Mouse (Mus musculus) heart, embryonic 14.5 days (tissue): ENCODE results near the gene Eif4g3. TPM values are rescaled to one million over a fixed set of nuclear protein-coding genes. Genes with fewer than 3 reads are reported as not detected.

ENCODE experiments used
- ATAC-seq: fragments of 200-750 bp; cut with Nextera tagmentation; 2 replicates; pipeline ENCODE4 v1.8.0; 2017; ENCODE audit warnings: low read depth, moderate TSS enrichment; ENCODE audit not compliant: insufficient number of reproducible peaks, insufficient read depth, low FRiP score
- H3K27ac ChIP-seq, 2 experiments: fragments of 200-500 bp in 1 of 2; fragments of 300-500 bp in 1 of 2; sonication (generic) in 1 of 2; replicated peaks in 1 of 2; 2 replicates each; pipeline ENCODE4 v1.5.1; 2012 to 2014; ENCODE audit warnings: low read depth in 2 of 2, low read length in 2 of 2, control low read depth in 1 of 2, mild to moderate bottlenecking in 1 of 2, mixed read lengths in 1 of 2; ENCODE audit not compliant: control insufficient read depth in 1 of 2, insufficient read depth in 1 of 2
- H3K27me3 ChIP-seq: fragments of 300-500 bp; sonication (generic); 2 replicates; pipeline ENCODE4 v1.6.1; 2014; ENCODE audit warnings: mild to moderate bottlenecking, low read length, control low read depth; ENCODE audit not compliant: control insufficient read depth, insufficient read depth
- H3K36me3 ChIP-seq: fragments of 300-500 bp; sonication (generic); 2 replicates; pipeline ENCODE4 v1.6.1; 2014; ENCODE audit warnings: mild to moderate bottlenecking, control low read depth, low read length, mixed read lengths; ENCODE audit not compliant: control insufficient read depth, insufficient read depth
- H3K4me1 ChIP-seq, 2 experiments: fragments of 200-500 bp in 1 of 2; fragments of 300-500 bp in 1 of 2; sonication (generic) in 1 of 2; 2 replicates each; pipeline ENCODE4 v1.6.1; 2012 to 2014; ENCODE audit warnings: low read length in 2 of 2, control low read depth in 1 of 2, mixed read lengths in 1 of 2; ENCODE audit not compliant: control insufficient read depth in 2 of 2, insufficient read depth in 2 of 2
- H3K4me2 ChIP-seq: fragments of 300-500 bp; sonication (generic); 2 replicates; pipeline ENCODE4 v1.6.1; 2014; ENCODE audit warnings: mild to moderate bottlenecking, low read length
- H3K4me3 ChIP-seq, 2 experiments: fragments of 200-500 bp in 1 of 2; fragments of 300-500 bp in 1 of 2; sonication (generic) in 1 of 2; 2 replicates each; pipeline ENCODE4 v1.5.1; 2012 to 2014; ENCODE audit warnings: low read length in 2 of 2, mild to moderate bottlenecking in 2 of 2, control low read depth in 1 of 2, low read depth in 1 of 2, moderate library complexity in 1 of 2; ENCODE audit not compliant: control insufficient read depth in 1 of 2, insufficient read depth in 1 of 2
- H3K9ac ChIP-seq: fragments of 300-500 bp; sonication (generic); 2 replicates; pipeline ENCODE4 v1.6.1; 2014; ENCODE audit warnings: mild to moderate bottlenecking, low read length
- H3K9me3 ChIP-seq: fragments of 300-500 bp; sonication (generic); 2 replicates; pipeline ENCODE4 v1.6.1; 2016; ENCODE audit warnings: low read length, control low read depth; ENCODE audit not compliant: control insufficient read depth
- WGBS: fragments of 180-500 bp; shearing (Covaris S2); extraction: QIAGEN DNeasy Blood & Tissue Kit; methylation state at CpG from one replicate; pipeline ENCODE4 v1.1.7; 2014; 5-methylcytosine and 5-hydroxymethylcytosine counted together
- polyA plus RNA-seq: library from polyadenylated mRNA; unstranded; fragments of >200 nt; fragmentation: Nextera tagmentation; extraction: Ambion mirVana; gene quantifications from 2 replicates; pipeline ENCODE4 v1.2.1, GENCODE M21; 2014

Gene Eif4g3
- polyA plus RNA-seq, 1 experiment from 2014 or later: 24.9 TPM

GRCm38 (mm10) chr4:138131226-138131625, 138.4 kb downstream of the Eif4g3 start:
- peaks cover 53% of the 10 kb centered on the region for H3K36me3 ChIP-seq
- H3K4me1 ChIP-seq: peaks cover 0 to 8% of the 10 kb centered on the region in 2 experiments; a peak in 1 of 4 replicates
- no peaks in the 10 kb centered on the region for H3K27me3 ChIP-seq
- no peak for ATAC-seq
- 37% methylated on average over 9 of the region's 9 CpGs for WGBS
- no peak overlapping the region for H3K4me2 ChIP-seq
- no peaks in the 10 kb centered on the region for H3K9me3 ChIP-seq
- H3K4me3 ChIP-seq: no peak overlapping the region
- no peak overlapping the region for H3K9ac ChIP-seq
- no peak overlapping the region for H3K27ac ChIP-seq

- Histone ChIP-seq H3K9ac (no peak overlapping the region), H3K27me3 (no peaks in the 10 kb centered on the region), H3K4me1 (peaks cover 0 to 8% of the 10 kb centered on the region in 2 experiments; a peak in 1 of 4 replicates), H3K36me3 (peaks cover 53% of the 10 kb centered on the region), H3K4me2 (no peak overlapping the region), H3K27ac (no peak overlapping the region), H3K4me3 (no peak overlapping the region), H3K9me3 (no peaks in the 10 kb centered on the region)
- no peak for ATAC-seq
- 95% methylated on average over 3 of the region's 3 CpGs for WGBS
Observed at GRCm38 (mm10) chr4:138131716-138132115, 138.9 kb downstream of the Eif4g3 start.

GRCm38 (mm10) chr4:138133360-138133759, 140.5 kb downstream of the Eif4g3 start:
- no peak overlapping the region for H3K27ac ChIP-seq
- peaks cover 0 to 8% of the 10 kb centered on the region in 2 experiments; a peak in 1 of 4 replicates for H3K4me1 ChIP-seq
- H3K9ac ChIP-seq: no peak overlapping the region
- H3K36me3 ChIP-seq: peaks cover 44% of the 10 kb centered on the region
- WGBS: 87% methylated on average over 9 of the region's 9 CpGs
- no peak overlapping the region for H3K4me3 ChIP-seq
- no peaks in the 10 kb centered on the region for H3K9me3 ChIP-seq
- no peaks in the 10 kb centered on the region for H3K27me3 ChIP-seq
- H3K4me2 ChIP-seq: no peak overlapping the region
- no peak for ATAC-seq

- Histone ChIP-seq H3K4me1 (peaks cover 5% of the 10 kb centered on the region in 2 experiments; a peak in 2 of 4 replicates), H3K9me3 (no peaks in the 10 kb centered on the region), H3K9ac (no peak overlapping the region), H3K4me3 (no peak overlapping the region), H3K4me2 (no peak overlapping the region), H3K36me3 (peaks cover 32% of the 10 kb centered on the region), H3K27me3 (no peaks in the 10 kb centered on the region), H3K27ac (no peak overlapping the region)
- no peak for ATAC-seq
- 85% methylated on average over 4 of the region's 4 CpGs for WGBS
Observed at GRCm38 (mm10) chr4:138137336-138137735, 144.5 kb downstream of the Eif4g3 start.

- Histone ChIP-seq H3K27me3 (no peaks in the 10 kb centered on the region), H3K36me3 (peaks cover 28% of the 10 kb centered on the region), H3K27ac (no peak overlapping the region), H3K4me1 (peaks cover 5% of the 10 kb centered on the region in 2 experiments; a peak in 2 of 4 replicates), H3K9ac (no peak overlapping the region), H3K9me3 (no peaks in the 10 kb centered on the region), H3K4me2 (no peak overlapping the region), H3K4me3 (no peak overlapping the region)
- no peak for ATAC-seq
- WGBS: 88% methylated on average over 17 of the region's 17 CpGs
Observed at GRCm38 (mm10) chr4:138137804-138138203, 145.0 kb downstream of the Eif4g3 start.

GRCm38 (mm10) chr4:138138219-138138618, 145.4 kb downstream of the Eif4g3 start:
- WGBS: 81% methylated on average over 7 of the region's 7 CpGs
- Histone ChIP-seq H3K27me3 (no peaks in the 10 kb centered on the region), H3K9ac (no peak overlapping the region), H3K27ac (no peak overlapping the region), H3K4me2 (no peak overlapping the region), H3K4me1 (peaks cover 5% of the 10 kb centered on the region in 2 experiments; a peak in 2 of 4 replicates), H3K4me3 (no peak overlapping the region), H3K36me3 (peaks cover 24% of the 10 kb centered on the region; the same call in 1 of the 2 replicates), H3K9me3 (no peaks in the 10 kb centered on the region)
- no peak for ATAC-seq

- H3K36me3 ChIP-seq: peaks cover 19% of the 10 kb centered on the region; the same call in 1 of the 2 replicates
- no peak for ATAC-seq
- H3K9ac ChIP-seq: no peak overlapping the region
- no peak overlapping the region for H3K4me3 ChIP-seq
- peaks cover 5% of the 10 kb centered on the region in 2 experiments; a peak in 2 of 4 replicates for H3K4me1 ChIP-seq
- no peaks in the 10 kb centered on the region for H3K27me3 ChIP-seq
- H3K27ac ChIP-seq: 0 out of 4 replicates have a peak overlapping the region, but pooled peaks of 1 of the 2 experiments have one; percentile 21
- no peaks in the 10 kb centered on the region for H3K9me3 ChIP-seq
- WGBS: 79% methylated on average over 7 of the region's 7 CpGs
- H3K4me2 ChIP-seq: no peak overlapping the region
Observed at GRCm38 (mm10) chr4:138141358-138141757, 148.5 kb downstream of the Eif4g3 start.

GRCm38 (mm10) chr4:138147176-138147575, 154.4 kb downstream of the Eif4g3 start:
- 76% methylated on average over 8 of the region's 8 CpGs for WGBS

More at GRCm38 (mm10) chr4:138147176-138147575, 154.4 kb downstream of the Eif4g3 start:
- H3K4me2 ChIP-seq: no peak overlapping the region
- ATAC-seq: no peak
- peaks cover 30% of the 10 kb centered on the region for H3K36me3 ChIP-seq
- H3K9me3 ChIP-seq: no peaks in the 10 kb centered on the region
- no peak overlapping the region for H3K27ac ChIP-seq
- H3K4me1 ChIP-seq: no peaks in the 10 kb centered on the region
- H3K9ac ChIP-seq: no peak overlapping the region
- H3K27me3 ChIP-seq: no peaks in the 10 kb centered on the region
- no peak overlapping the region for H3K4me3 ChIP-seq
